Mouse (Mus musculus): ENCODE results near the gene Eif3f.

Eif3f gene

DNA sequence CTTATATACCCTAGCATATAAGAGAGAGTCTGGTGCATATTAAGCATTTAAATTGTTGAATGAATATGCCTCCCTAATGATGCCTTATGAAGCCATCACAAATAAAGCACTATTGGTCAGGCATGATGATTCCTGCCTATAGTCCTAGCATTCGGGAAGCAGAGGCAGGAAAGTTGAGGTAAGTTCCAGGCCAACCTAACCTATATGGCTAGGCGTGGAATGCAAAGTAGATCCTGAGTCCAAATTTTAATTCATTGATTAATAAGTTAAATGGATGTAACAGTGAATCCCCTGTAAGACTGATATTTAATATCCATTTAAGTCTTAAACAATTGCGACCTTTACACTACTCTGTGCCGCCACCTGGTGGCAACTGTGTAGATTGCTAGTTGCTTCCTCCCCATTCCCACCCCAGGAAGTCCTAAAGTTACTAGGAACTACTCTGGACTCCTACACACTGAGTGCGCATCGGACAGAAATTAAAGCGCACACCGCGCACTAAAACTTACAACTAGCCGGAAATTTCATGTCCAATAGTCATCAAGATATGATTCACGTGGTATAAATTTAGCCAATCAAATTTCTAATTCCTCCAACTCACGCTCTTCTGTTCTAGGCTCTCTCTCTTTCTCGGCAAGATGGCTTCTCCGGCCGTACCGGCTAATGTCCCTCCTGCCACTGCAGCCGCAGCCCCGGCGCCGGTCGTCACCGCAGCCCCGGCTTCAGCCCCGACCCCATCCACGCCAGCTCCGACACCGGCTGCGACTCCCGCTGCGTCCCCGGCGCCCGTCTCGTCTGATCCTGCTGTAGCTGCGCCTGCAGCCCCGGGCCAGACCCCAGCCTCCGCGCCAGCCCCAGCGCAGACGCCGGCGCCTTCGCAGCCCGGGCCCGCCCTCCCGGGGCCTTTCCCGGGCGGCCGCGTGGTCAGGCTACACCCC, at the start of gene Eif3f:
Gene Eif3f, plus strand, starts transcription at position 624 of the 938 bp plus-strand sequence.
- DNase-seq (ENCODE audit: low read depth): peak; percentile 97

DNA sequence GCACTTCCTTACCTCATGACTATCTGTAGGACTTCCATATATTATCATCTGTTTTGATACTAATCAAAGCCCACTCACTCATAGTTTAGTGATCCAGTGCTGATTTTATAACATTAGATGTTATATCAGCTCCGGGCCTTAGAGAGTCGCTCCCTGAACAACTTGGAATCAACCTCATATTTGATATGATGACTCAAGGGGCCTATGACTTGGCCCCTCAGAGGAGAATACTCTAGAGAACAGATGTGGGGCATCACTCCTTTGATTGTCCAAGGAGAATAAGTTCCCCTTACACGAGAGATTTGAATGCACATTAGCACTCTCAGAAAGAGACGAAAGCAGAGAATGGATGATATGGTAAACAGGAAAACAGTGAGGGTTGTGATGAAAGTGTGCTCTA, 49.3 kb upstream of the Eif3f start, which contains the start of gene Olfr518:
Gene Olfr518, minus strand, starts transcription at position 101 of the 400 bp plus-strand sequence.
- DNase-seq (ENCODE audit: low read depth): no peak

- DNase-seq (ENCODE audit: low read depth): no peak
Measured at GRCm38 (mm10) chr7:108894320-108894719, 39.9 kb upstream of the Eif3f start, which contains the start of gene Olfr519. Gene Olfr519 (minus strand): TSS chr7:108894420.

DNA sequence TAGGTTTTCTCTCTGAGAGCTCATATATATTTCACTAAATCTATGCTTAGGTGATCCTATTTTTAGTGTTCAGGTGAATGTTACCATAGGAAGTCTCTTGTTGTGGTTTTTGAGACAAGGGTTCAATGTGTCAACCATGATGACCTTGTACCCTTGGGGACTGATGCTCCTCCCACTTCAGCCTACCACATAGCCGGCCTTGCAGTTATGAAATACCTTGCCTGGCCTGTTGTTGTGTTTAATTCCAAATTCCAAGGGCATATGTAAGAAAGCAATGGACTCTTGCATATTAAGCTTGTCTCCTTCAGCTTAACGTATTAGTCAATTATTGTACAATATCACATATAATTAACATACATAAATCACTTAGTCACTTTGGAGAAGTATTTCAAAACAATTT, 30.2 kb upstream of the Eif3f start:
- DNase-seq (ENCODE audit: low read depth): no peak

GRCm38 (mm10) chr7:108927043-108927442, 7.2 kb upstream of the Eif3f start:
- DNase-seq (ENCODE audit: low read depth): no peak

DNA sequence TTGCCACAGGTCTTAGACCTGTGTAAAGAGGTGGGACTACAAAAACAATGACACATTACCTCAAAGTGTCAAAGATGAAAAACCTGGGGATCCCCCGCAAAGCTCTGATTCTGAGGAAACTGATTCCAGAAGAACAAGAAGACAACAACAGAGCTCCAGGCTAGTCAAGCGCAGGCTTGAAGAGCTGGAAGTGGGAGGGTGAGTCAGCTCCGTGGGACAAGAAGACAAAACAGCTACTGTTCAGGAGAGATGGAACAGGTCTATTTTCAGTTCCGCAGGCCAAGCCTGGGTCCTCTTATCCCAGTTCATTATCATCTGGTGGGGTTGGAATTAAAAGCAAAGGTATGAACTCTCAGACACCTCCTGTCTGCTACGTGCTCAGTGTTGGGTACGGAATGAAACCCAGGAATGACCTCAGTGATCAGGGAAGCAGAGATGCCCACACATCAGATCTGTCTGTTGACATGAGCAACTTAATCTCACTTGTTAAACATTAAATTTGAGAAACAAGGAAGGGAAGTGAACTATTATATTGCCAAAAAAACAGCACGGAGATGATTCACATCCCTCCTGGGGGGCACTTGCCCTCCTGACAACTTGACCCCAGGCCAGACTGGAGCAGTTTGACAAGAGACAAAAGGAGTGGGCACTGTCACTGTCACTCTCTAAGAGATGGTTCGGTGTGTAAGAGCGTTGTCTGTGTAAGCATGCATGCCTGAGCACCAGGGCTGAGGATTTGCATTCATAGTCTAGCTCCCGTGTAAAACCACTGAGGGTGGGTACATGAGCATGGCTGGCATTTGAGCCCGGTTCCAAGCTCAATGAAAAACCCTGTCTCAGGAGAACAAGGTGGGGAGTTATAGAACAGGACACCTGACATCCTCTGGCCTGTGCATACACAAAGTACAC, 5.7 kb upstream of the Eif3f start:
- no peak for DNase-seq (ENCODE audit: low read depth)

GRCm38 (mm10) chr7:108929726-108930393, 4.4 kb upstream of the Eif3f start, which contains the start of gene Nlrp10:
Gene Nlrp10 (minus strand): TSS chr7:108930178.
- DNase-seq (ENCODE audit: low read depth): no peak

DNA sequence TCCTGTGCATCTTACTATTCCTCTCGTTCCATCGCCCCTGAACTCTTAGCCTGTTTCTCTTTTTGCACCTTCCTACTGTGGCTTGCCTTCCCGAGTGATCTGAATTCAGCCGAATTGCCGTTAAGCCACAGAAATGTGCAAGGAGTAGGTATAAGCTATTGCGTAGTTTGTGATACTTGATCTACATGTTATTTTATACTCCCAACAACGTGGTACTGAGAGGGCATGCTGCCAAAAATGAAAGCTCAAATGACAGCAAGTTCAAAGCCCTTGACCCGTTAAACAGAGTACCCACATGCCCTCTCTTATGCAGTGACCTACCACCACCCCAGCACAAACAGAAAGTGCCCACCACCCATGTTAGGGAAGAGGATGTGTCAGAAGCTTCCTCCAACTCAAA, 619 bp downstream of the Eif3f start:
- no peak for DNase-seq (ENCODE audit: low read depth)

GRCm38 (mm10) chr7:108935411-108935810, 1.2 kb downstream of the Eif3f start:
- no peak for DNase-seq (ENCODE audit: low read depth)

- DNase-seq (ENCODE audit: low read depth): no peak
Measured at GRCm38 (mm10) chr7:108936591-108936990, 2.4 kb downstream of the Eif3f start.

DNA sequence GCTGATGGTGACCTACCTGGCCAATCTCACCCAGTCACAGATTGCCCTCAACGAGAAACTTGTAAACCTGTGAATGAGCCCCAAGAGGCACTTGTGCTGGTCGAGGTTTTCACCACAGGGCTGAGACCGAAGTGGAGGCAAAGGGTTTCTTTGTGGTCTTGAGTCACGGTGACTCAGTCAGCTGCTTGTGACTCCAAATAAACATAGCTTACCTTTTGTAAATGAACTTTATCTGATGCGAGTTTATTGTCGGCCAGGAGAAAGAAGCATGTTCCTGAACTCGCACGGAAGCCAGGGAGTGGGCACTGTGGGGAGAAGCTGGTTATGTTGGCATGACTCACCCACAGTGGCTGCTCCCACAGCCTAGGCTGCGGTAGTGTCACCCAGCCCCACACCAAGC, 7.2 kb downstream of the Eif3f start:
- DNase-seq (ENCODE audit: low read depth): no peak

DNA sequence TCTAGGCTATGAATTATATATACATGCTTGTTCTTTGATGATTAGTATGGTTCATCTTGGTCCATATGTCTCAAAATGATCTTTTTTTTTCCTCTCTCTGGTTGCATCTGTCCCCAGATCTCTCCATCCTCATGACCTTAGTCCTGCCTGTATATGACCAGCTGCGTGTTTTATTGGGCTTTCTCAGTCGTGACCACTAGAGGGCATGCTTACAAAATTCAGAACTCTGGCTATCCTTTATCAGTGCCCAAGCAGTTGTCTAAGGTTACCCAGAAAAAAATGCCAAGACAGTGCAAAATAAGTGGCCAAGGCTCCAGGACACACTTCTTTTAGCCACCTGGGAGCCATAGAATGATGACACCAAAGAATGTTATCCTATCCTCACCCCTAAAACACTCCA, 9.8 kb downstream of the Eif3f start:
- DNase-seq (ENCODE audit: low read depth): peak; percentile 65

- no peak for DNase-seq (ENCODE audit: low read depth)
Measured at GRCm38 (mm10) chr7:108948611-108949010, 14.4 kb downstream of the Eif3f start.

GRCm38 (mm10) chr7:108949301-108949700, 15.1 kb downstream of the Eif3f start:
- DNase-seq (ENCODE audit: low read depth): no peak

- no peak for DNase-seq (ENCODE audit: low read depth)
Measured at GRCm38 (mm10) chr7:108950312-108950761, 16.1 kb downstream of the Eif3f start, which contains the start of gene Tub. Gene Tub (plus strand): TSS chr7:108950338.

DNA sequence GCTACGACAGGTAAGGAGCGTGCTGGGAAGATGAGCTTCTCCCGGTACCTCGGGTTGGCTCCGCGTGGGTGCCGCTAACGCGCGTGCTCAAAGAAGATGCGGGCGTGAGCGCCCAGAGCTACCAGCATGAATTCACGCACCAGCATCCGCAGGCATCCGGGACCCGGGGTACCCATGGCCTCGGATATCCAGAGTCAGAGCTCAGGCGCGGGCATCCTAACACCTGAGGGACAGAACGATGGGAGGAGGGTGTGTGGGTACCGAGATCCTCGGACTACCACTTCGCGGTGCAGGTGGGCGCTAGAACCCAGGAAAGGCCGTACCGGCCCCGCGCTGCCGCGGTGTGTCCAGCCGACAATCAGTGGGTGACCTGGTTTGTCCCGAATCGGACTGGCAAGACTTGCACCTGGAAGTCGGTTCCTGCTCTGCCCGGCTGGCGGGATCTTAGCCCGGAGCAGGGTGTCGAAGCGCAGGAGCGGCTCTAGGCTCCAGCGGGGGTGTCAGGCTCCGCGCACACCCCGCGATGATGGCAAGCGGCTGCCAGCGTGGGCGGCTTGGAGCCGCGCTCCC, 16.6 kb downstream of the Eif3f start:
- no peak for DNase-seq (ENCODE audit: low read depth)

GRCm38 (mm10) chr7:108952801-108953200, 18.6 kb downstream of the Eif3f start:
- no peak for DNase-seq (ENCODE audit: low read depth)

- DNase-seq (ENCODE audit: low read depth): peak; percentile 41
Measured at GRCm38 (mm10) chr7:108954185-108954584, 20.0 kb downstream of the Eif3f start.

- DNase-seq (ENCODE audit: low read depth): no peak
Measured at GRCm38 (mm10) chr7:108957734-108958133, 23.5 kb downstream of the Eif3f start.

- DNase-seq (ENCODE audit: low read depth): no peak
Measured at GRCm38 (mm10) chr7:108965968-108966367, 31.8 kb downstream of the Eif3f start.

GRCm38 (mm10) chr7:108966742-108967362, 32.6 kb downstream of the Eif3f start:
- DNase-seq (ENCODE audit: low read depth): peak; percentile 42

All from c-Kit-positive CD71-positive TER-119-negative erythroid progenitor cells, embryonic 14.5 days (primary cell).